Mouse (Mus musculus): ENCODE results near the gene Prrg1.
A peak's percentile ranks its signal among the peaks of the same experiment; 100 is the strongest.
"Not testable (repeated sequence)": the region's sequence is repeated elsewhere in the genome, so short reads cannot be mapped to it uniquely, and the experiment has no call there.

Gene Prrg1

GRCm38 (mm10) chrX:78583202-78584004 lies at the start of gene Prrg1:
Gene Prrg1 (minus strand): TSS chrX:78583896.
- peak; percentile 31 to 60 for DNase-seq (ENCODE audit: low spot score in 2 of 2)

GRCm38 (mm10) chrX:78605814-78606213 lies 22.1 kb upstream of the Prrg1 start:
- no peak for DNase-seq (ENCODE audit: low spot score in 2 of 2)

- no peak for DNase-seq (ENCODE audit: low spot score in 2 of 2)
These were observed 9.4 kb upstream of the Prrg1 start for GRCm38 (mm10) chrX:78593138-78593537.

GRCm38 (mm10) chrX:78582854-78583201 lies 868 bp downstream of the Prrg1 start:
- peak in 1 of 2 experiments; percentile 52 for DNase-seq (ENCODE audit: low spot score in 2 of 2)

- DNase-seq (ENCODE audit: low spot score in 2 of 2): no peak
These were observed 20.2 kb downstream of the Prrg1 start for GRCm38 (mm10) chrX:78563451-78563850.

- no peak for DNase-seq (ENCODE audit: low spot score in 2 of 2)
These were observed 30.3 kb downstream of the Prrg1 start for GRCm38 (mm10) chrX:78553399-78553798.

- DNase-seq (ENCODE audit: low spot score in 2 of 2): no peak
These were observed 31.0 kb downstream of the Prrg1 start for GRCm38 (mm10) chrX:78552704-78553103.

GRCm38 (mm10) chrX:78547696-78548095 lies 36.0 kb downstream of the Prrg1 start:
- DNase-seq (ENCODE audit: low spot score in 2 of 2): no peak

- DNase-seq (ENCODE audit: low spot score in 2 of 2): peak in 1 of 2 experiments; percentile 31
These were observed 44.0 kb downstream of the Prrg1 start for GRCm38 (mm10) chrX:78539734-78540133.

GRCm38 (mm10) chrX:78538632-78539316 lies 44.9 kb downstream of the Prrg1 start:
- DNase-seq (ENCODE audit: low spot score in 2 of 2): no peak

- no peak for DNase-seq (ENCODE audit: low spot score in 2 of 2)
These were observed 65.4 kb downstream of the Prrg1 start for GRCm38 (mm10) chrX:78518301-78518700.

- DNase-seq (ENCODE audit: low spot score in 2 of 2): no peak
These were observed 100.7 kb downstream of the Prrg1 start for GRCm38 (mm10) chrX:78482987-78483386.

- no peak for DNase-seq (ENCODE audit: low spot score in 2 of 2)
These were observed 104.0 kb downstream of the Prrg1 start for GRCm38 (mm10) chrX:78479710-78480109.

GRCm38 (mm10) chrX:78434357-78434756 lies 149.3 kb downstream of the Prrg1 start:
- no peak for DNase-seq (ENCODE audit: low spot score in 2 of 2)

GRCm38 (mm10) chrX:78403346-78403745 lies 180.3 kb downstream of the Prrg1 start:
- DNase-seq (ENCODE audit: low spot score in 2 of 2): not testable (repeated sequence)
